Mouse (Mus musculus): Measurements from ENCODE around the gene Bri3.

DNA sequence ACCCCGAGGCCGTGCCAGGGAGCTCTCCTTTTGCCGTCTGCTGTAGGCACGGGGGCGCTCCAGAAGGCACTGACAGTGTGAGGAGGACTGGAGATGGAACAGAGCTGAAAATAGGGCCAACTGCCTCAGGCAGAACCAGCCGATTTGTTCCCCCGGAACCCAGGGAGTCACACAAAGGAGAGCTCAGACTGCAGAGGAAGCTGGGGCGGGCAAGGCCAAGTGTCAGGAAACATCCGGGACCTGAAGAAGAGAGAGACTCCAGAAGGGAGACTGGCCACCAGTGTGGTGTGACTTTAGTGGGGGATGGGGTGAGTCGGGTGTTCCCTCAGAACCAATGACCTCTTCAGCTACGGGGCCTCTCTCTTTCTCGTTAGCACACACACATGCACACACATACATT is 24.9 kb upstream of the Bri3 start:
- TF ChIP-seq CTCF (IDR thresholded peaks at IDR 0.05; ENCODE audit: borderline replicate concordance, insufficient read depth, low read length) = no peak
- no peak for TF ChIP-seq POLR2A (IDR thresholded peaks at IDR 0.05; ENCODE audit: low read depth, low read length)
